Mouse (Mus musculus): ENCODE results near the gene F5. TPM values are rescaled to one million over a fixed set of nuclear protein-coding genes. Genes with fewer than 3 reads are reported as not detected.

F5 gene
- total and polyA plus RNA-seq, 3 experiments, result not detected

DNA sequence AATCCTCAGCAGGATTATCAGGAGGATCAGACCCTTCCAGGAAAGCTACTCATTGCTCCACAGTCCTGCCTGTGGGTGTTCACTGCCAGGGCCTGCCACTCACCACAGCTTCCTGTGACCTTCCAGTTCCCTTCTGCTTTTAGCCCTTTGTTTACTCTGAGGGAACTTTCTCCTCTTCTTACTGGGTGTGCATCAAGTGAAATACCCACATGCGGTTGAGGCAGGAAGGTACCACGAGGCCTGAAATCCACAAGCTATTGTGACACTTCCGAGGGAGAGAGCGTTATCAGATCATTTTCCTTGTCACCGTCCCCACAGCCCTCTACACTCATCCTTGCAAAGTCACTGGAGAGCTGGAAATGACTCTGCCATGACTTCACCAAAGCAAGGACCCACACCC lies 16.3 kb upstream of the F5 start:
- peaks cover 0 to 1% of the 10 kb centered on the region in 2 experiments; a peak in 3 of 4 replicates for H3K27me3 ChIP-seq (ENCODE audit: control insufficient read depth in 1 of 2, insufficient read depth in 2 of 2, low read length in 2 of 2)
- TF ChIP-seq KAT2A (conservative IDR thresholded peaks at IDR 0.05; ENCODE audit: low read depth, low read length) (no peak), NELFE (IDR thresholded peaks at IDR 0.05; ENCODE audit: low read depth, low read length) (no peak), ZC3H11A (IDR thresholded peaks at IDR 0.05; ENCODE audit: low read depth, low read length) (no peak), SIN3A (IDR thresholded peaks at IDR 0.05; ENCODE audit: low read length) (no peak), ETS1 (IDR thresholded peaks at IDR 0.05; ENCODE audit: low read depth, low read length) (no peak), TCF12 (IDR thresholded peaks at IDR 0.05; ENCODE audit: low read depth, low read length) (no peak)
- H3K36me3 ChIP-seq (ENCODE audit: control insufficient read depth in 1 of 2, insufficient read depth in 2 of 2, low read length in 2 of 2), result no peaks in the 10 kb centered on the region
- peak; percentile 12 for DNase-seq (ENCODE audit: low read depth, low spot score)
- H3K27ac ChIP-seq (ENCODE audit: control insufficient read depth, low read depth, low read length), result no peak overlapping the region
- no peak overlapping the region for H3K9ac ChIP-seq (ENCODE audit: control insufficient read depth, low read depth, low read length, poor library complexity, severe bottlenecking)
- H3K9me3 ChIP-seq (replicated peaks; ENCODE audit: insufficient read depth, low read length), result no peaks in the 10 kb centered on the region
- H3K4me1 ChIP-seq (ENCODE audit: control insufficient read depth in 1 of 2, insufficient read depth in 2 of 2, low read length in 2 of 2), result no peaks in the 10 kb centered on the region
- no peak overlapping the region for H3K4me3 ChIP-seq (ENCODE audit: control insufficient read depth in 1 of 2, insufficient read depth in 1 of 2, low read depth in 2 of 2, low read length in 2 of 2)
- H3K79me2 ChIP-seq (ENCODE audit: control insufficient read depth, insufficient read depth, low read length, poor library complexity), result no peaks in the 10 kb centered on the region

DNA sequence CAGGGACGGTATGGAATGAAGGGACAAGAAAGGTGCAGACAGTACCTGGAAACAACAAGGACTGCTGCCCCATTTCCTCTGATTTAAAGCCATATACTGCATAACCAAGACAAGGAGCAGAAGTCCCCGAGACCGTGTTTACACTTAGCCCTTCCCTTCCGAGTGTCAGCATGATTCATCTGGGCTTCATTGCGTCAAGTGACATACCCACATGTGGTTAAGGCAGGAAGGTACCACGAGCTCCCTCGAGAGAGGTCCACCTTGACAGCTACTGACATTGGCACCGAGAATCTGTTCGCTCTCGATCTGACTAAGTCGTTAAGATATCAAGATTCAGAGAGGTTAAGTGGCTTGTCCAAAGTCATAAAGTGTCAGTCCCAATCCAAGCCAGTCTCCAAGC lies 15.7 kb upstream of the F5 start:
- Histone ChIP-seq H3K4me3 (ENCODE audit: control insufficient read depth in 1 of 2, insufficient read depth in 1 of 2, low read depth in 2 of 2, low read length in 2 of 2) (no peak overlapping the region), H3K27ac (ENCODE audit: control insufficient read depth, low read depth, low read length) (no peak overlapping the region), H3K27me3 (ENCODE audit: control insufficient read depth in 1 of 2, insufficient read depth in 2 of 2, low read length in 2 of 2) (peaks cover 0 to 1% of the 10 kb centered on the region in 2 experiments; a peak in 3 of 4 replicates), H3K9ac (ENCODE audit: control insufficient read depth, low read depth, low read length, poor library complexity, severe bottlenecking) (no peak overlapping the region), H3K79me2 (ENCODE audit: control insufficient read depth, insufficient read depth, low read length, poor library complexity) (no peaks in the 10 kb centered on the region), H3K9me3 (replicated peaks; ENCODE audit: insufficient read depth, low read length) (no peaks in the 10 kb centered on the region), H3K36me3 (ENCODE audit: control insufficient read depth in 1 of 2, insufficient read depth in 2 of 2, low read length in 2 of 2) (no peaks in the 10 kb centered on the region), H3K4me1 (ENCODE audit: control insufficient read depth in 1 of 2, insufficient read depth in 2 of 2, low read length in 2 of 2) (no peaks in the 10 kb centered on the region)
- DNase-seq (ENCODE audit: low read depth, low spot score), result no peak
- no peak for TF ChIP-seq NRF1 (IDR thresholded peaks at IDR 0.05; ENCODE audit: insufficient read depth, low read depth, low read length, poor library complexity, severe bottlenecking)
- TF ChIP-seq ETS1 (IDR thresholded peaks at IDR 0.05; ENCODE audit: low read depth, low read length), result no peak

DNA sequence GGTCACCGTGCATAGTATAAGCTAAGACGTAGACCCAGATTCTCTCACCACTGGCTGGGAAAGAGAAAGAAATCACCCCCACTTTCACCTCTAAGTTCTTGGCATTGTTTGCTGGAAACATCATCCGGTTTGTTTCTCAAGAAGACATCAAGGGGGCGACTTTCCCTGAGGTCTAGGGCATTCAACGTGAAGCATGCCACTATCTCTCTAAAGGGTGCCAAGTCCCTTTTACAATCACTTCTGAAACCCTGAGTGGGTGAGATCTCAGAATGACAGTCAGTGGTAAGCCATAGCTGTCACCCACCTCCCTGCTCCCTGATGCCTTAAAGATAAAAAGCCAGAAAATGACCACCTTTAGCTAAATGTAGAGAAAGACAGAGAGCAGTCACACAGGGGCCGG lies 15.0 kb upstream of the F5 start:
- no peak overlapping the region for H3K27ac ChIP-seq (ENCODE audit: control insufficient read depth, low read depth, low read length)
- no peaks in the 10 kb centered on the region for H3K4me1 ChIP-seq (ENCODE audit: control insufficient read depth in 1 of 2, insufficient read depth in 2 of 2, low read length in 2 of 2)
- TF ChIP-seq MEF2A (IDR thresholded peaks at IDR 0.05; ENCODE audit: extremely low read depth, insufficient replicate concordance, low read depth, low read length, poor library complexity, severe bottlenecking), result no peak
- TF ChIP-seq POLR2AphosphoS5 (IDR thresholded peaks at IDR 0.05; ENCODE audit: borderline replicate concordance, low read depth, low read length), result no peak
- TF ChIP-seq ETS1 (IDR thresholded peaks at IDR 0.05; ENCODE audit: low read depth, low read length), result no peak
- no peak for TF ChIP-seq RAD21 (IDR thresholded peaks at IDR 0.05; ENCODE audit: low read depth, low read length)
- TF ChIP-seq E2F4 (IDR thresholded peaks at IDR 0.05; ENCODE audit: borderline replicate concordance, low read depth, low read length), result no peak
- no peak for TF ChIP-seq MAX (IDR thresholded peaks at IDR 0.05; ENCODE audit: low read length)
- no peak for TF ChIP-seq CTCF (IDR thresholded peaks at IDR 0.05 in 2 of 3, conservative IDR thresholded peaks at IDR 0.05 in 1 of 3; ENCODE audit: control insufficient read depth in 1 of 3, insufficient read depth in 1 of 3, low read depth in 2 of 3, low read length in 3 of 3, poor library complexity in 1 of 3, severe bottlenecking in 1 of 3)
- TF ChIP-seq ZMIZ1 (IDR thresholded peaks at IDR 0.05; ENCODE audit: low read depth, low read length), result no peak
- no peak for TF ChIP-seq ZNF384 (IDR thresholded peaks at IDR 0.05; ENCODE audit: low read depth, low read length)
- no peak for TF ChIP-seq JUND (IDR thresholded peaks at IDR 0.05; ENCODE audit: low read depth, low read length)
- H3K9me3 ChIP-seq (replicated peaks; ENCODE audit: insufficient read depth, low read length), result no peaks in the 10 kb centered on the region
- H3K36me3 ChIP-seq (ENCODE audit: control insufficient read depth in 1 of 2, insufficient read depth in 2 of 2, low read length in 2 of 2), result no peaks in the 10 kb centered on the region
- H3K79me2 ChIP-seq (ENCODE audit: control insufficient read depth, insufficient read depth, low read length, poor library complexity), result no peaks in the 10 kb centered on the region
- H3K4me3 ChIP-seq (ENCODE audit: control insufficient read depth in 1 of 2, insufficient read depth in 1 of 2, low read depth in 2 of 2, low read length in 2 of 2), result no peak overlapping the region
- peaks cover 0 to 1% of the 10 kb centered on the region in 2 experiments; a peak in 3 of 4 replicates for H3K27me3 ChIP-seq (ENCODE audit: control insufficient read depth in 1 of 2, insufficient read depth in 2 of 2, low read length in 2 of 2)
- H3K9ac ChIP-seq (ENCODE audit: control insufficient read depth, low read depth, low read length, poor library complexity, severe bottlenecking), result no peak overlapping the region
- no peak for DNase-seq (ENCODE audit: low read depth, low spot score)

Measured in MEL (cell line).